Mouse (Mus musculus): ENCODE results near the gene Evi2. TPM values are rescaled to one million over a fixed set of nuclear protein-coding genes. Genes with fewer than 3 reads are reported as not detected.

Evi2 gene
- total RNA-seq, 2 experiments from 2014 or later, result 0.13 TPM; not detected in 1

Other genes starting within 250 kb of the Evi2 start
- not detected for gene Gm9964, start 233.7 kb downstream of the Evi2 start, total RNA-seq (2021)
- gene Nf1, start 190.9 kb downstream of the Evi2 start, total RNA-seq (2021), result 10 to 100 TPM; 15.8 to 17.4 TPM
- gene Omg, start 26.5 kb downstream of the Evi2 start, total RNA-seq (2021), result not detected
- under 1 TPM; 0.21 to 0.31 TPM for gene Evi2b, start 6.8 kb downstream of the Evi2 start, total RNA-seq (2021)
- gene Evi2a, start within 50 bp of the Evi2 start, total RNA-seq (2021), result 1 to 10 TPM; 3.0 to 3.8 TPM
- 1 to 10 TPM in 1 of 2 experiments, under 1 TPM in 1; 0.99 to 1.8 TPM for gene Rab11fip4, start 60.6 kb upstream of the Evi2 start, total RNA-seq (2021)